Mouse (Mus musculus) embryonic facial prominence, embryonic 10.5 days (tissue): ENCODE results near the gene Sparc. TPM values are rescaled to one million over a fixed set of nuclear protein-coding genes. Genes with fewer than 3 reads are reported as not detected.

Source experiments
- DNase-seq: peaks from one replicate; pipeline ENCODE4 v3.0.0-alpha.2; 2017; ENCODE audit warnings: low spot score
- H3K27ac ChIP-seq: fragments of 300-500 bp; sonication (generic); replicated peaks from 2 replicates; pipeline ENCODE4 v1.5.1; 2016; ENCODE audit warnings: mild to moderate bottlenecking
- H3K27me3 ChIP-seq: fragments of 300-500 bp; sonication (generic); replicated peaks from 2 replicates; pipeline ENCODE4 v1.6.1; 2016; ENCODE audit warnings: low read depth, mild to moderate bottlenecking; ENCODE audit not compliant: poor library complexity, severe bottlenecking
- H3K36me3 ChIP-seq: fragments of 300-500 bp; sonication (generic); replicated peaks from 2 replicates; pipeline ENCODE4 v1.6.1; 2016; ENCODE audit warnings: mild to moderate bottlenecking, moderate library complexity
- H3K4me1 ChIP-seq: fragments of 300-500 bp; sonication (generic); 2 replicates; pipeline ENCODE4 v1.6.1; 2016
- H3K4me3 ChIP-seq: fragments of 300-500 bp; sonication (generic); 2 replicates; pipeline ENCODE4 v1.5.1; 2016; ENCODE audit warnings: mild to moderate bottlenecking, moderate library complexity
- H3K9me3 ChIP-seq: fragments of 300-500 bp; sonication (generic); 2 replicates; pipeline ENCODE4 v1.6.1; 2016; ENCODE audit warnings: mild to moderate bottlenecking
- WGBS: fragments of 180-500 bp; shearing (Covaris S2); methylation state at CpG from one replicate; pipeline ENCODE4 v1.1.7; 2016; 5-methylcytosine and 5-hydroxymethylcytosine counted together
- polyA plus RNA-seq: library from polyadenylated mRNA; unstranded; fragments of >200 nt; fragmentation: Nextera tagmentation; extraction: Ambion mirVana; gene quantifications from 2 replicates; pipeline ENCODE4 v1.2.1, GENCODE M21; 2016

The Sparc gene
- polyA plus RNA-seq, 1 experiment from 2014 or later: 310 TPM

GRCm38 (mm10) chr11:55413416-55413796, 9.6 kb downstream of the Sparc start:
- Histone ChIP-seq H3K4me3 (no peak overlapping the region), H3K27me3 (no peaks in the 10 kb centered on the region)

GRCm38 (mm10) chr11:55412680-55413415, 10.1 kb downstream of the Sparc start:
- WGBS: 91% methylated on average over 10 of the region's 10 CpGs
- H3K27me3 ChIP-seq: no peaks in the 10 kb centered on the region
- no peak overlapping the region for H3K4me3 ChIP-seq
- H3K36me3 ChIP-seq: peaks cover 46% of the 10 kb centered on the region
- H3K27ac ChIP-seq: no peak overlapping the region
- 0 out of 2 replicates have a peak, but pooled peaks cover 1% of the 10 kb centered on the region for H3K9me3 ChIP-seq
- DNase-seq: no peak
- H3K4me1 ChIP-seq: peaks cover 27% of the 10 kb centered on the region

More at GRCm38 (mm10) chr11:55413416-55413796, 9.6 kb downstream of the Sparc start:
- Histone ChIP-seq H3K4me1 (peaks cover 32% of the 10 kb centered on the region), H3K27ac (no peak overlapping the region), H3K9me3 (no peaks in the 10 kb centered on the region), H3K36me3 (peaks cover 41% of the 10 kb centered on the region)
- 90% methylated on average over 2 of the region's 2 CpGs for WGBS
- no peak for DNase-seq

- no peaks in the 10 kb centered on the region for H3K27me3 ChIP-seq
- H3K9me3 ChIP-seq: peaks cover 5% of the 10 kb centered on the region; the same call in 1 of the 2 replicates
- DNase-seq: no peak
- peaks cover 54% of the 10 kb centered on the region for H3K36me3 ChIP-seq
- H3K4me3 ChIP-seq: no peak overlapping the region
- H3K27ac ChIP-seq: no peak overlapping the region
- WGBS: 82% methylated on average over 7 of the region's 7 CpGs
- H3K4me1 ChIP-seq: peaks cover 19% of the 10 kb centered on the region
Observed at GRCm38 (mm10) chr11:55412034-55412433, 10.9 kb downstream of the Sparc start.

- H3K4me3 ChIP-seq: no peak overlapping the region
- peaks cover 6% of the 10 kb centered on the region; the same call in 1 of the 2 replicates for H3K9me3 ChIP-seq
- WGBS: 54% methylated on average over 3 of the region's 3 CpGs
- peaks cover 70% of the 10 kb centered on the region for H3K36me3 ChIP-seq
- peak overlapping the region; percentile 11; the same call in 1 of the 2 replicates for H3K27ac ChIP-seq
- DNase-seq: no peak
- H3K4me1 ChIP-seq: peaks cover 16% of the 10 kb centered on the region
- no peaks in the 10 kb centered on the region for H3K27me3 ChIP-seq
Observed at GRCm38 (mm10) chr11:55410502-55410901, 12.5 kb downstream of the Sparc start.

- no peak for DNase-seq
- H3K9me3 ChIP-seq: peaks cover 6% of the 10 kb centered on the region; the same call in 1 of the 2 replicates
- 91% methylated on average over 3 of the region's 3 CpGs for WGBS
- no peak overlapping the region for H3K27ac ChIP-seq
- H3K36me3 ChIP-seq: peaks cover 75% of the 10 kb centered on the region
- no peaks in the 10 kb centered on the region for H3K27me3 ChIP-seq
- H3K4me3 ChIP-seq: no peak overlapping the region
- H3K4me1 ChIP-seq: peaks cover 12% of the 10 kb centered on the region
Observed at GRCm38 (mm10) chr11:55410005-55410404, 13.0 kb downstream of the Sparc start.

GRCm38 (mm10) chr11:55407133-55407532, 15.8 kb downstream of the Sparc start:
- WGBS: 95% methylated on average over 4 of the region's 4 CpGs
- Histone ChIP-seq H3K27ac (no peak overlapping the region), H3K27me3 (no peaks in the 10 kb centered on the region), H3K4me3 (no peak overlapping the region), H3K36me3 (peaks cover 86% of the 10 kb centered on the region), H3K9me3 (peaks cover 6% of the 10 kb centered on the region; the same call in 1 of the 2 replicates), H3K4me1 (peaks cover 10% of the 10 kb centered on the region)
- no peak for DNase-seq

- H3K27ac ChIP-seq: peak overlapping the region; percentile 32; the same call in 1 of the 2 replicates
- peak; percentile 38 for DNase-seq
- H3K9me3 ChIP-seq: peaks cover 6% of the 10 kb centered on the region; the same call in 1 of the 2 replicates
- H3K36me3 ChIP-seq: peaks cover 99% of the 10 kb centered on the region
- H3K4me1 ChIP-seq: peaks cover 9% of the 10 kb centered on the region; the same call in 1 of the 2 replicates
- WGBS: 59% methylated on average over 8 of the region's 8 CpGs
- no peak overlapping the region for H3K4me3 ChIP-seq
- H3K27me3 ChIP-seq: no peaks in the 10 kb centered on the region
Observed at GRCm38 (mm10) chr11:55405601-55406469, 17.1 kb downstream of the Sparc start.

GRCm38 (mm10) chr11:55404659-55405457, 18.1 kb downstream of the Sparc start:
- Histone ChIP-seq H3K36me3 (peaks cover 97% of the 10 kb centered on the region), H3K4me3 (no peak overlapping the region), H3K27ac (peak overlapping the region; percentile 32; the same call in 1 of the 2 replicates), H3K27me3 (no peaks in the 10 kb centered on the region), H3K4me1 (0 out of 2 replicates have a peak, but pooled peaks cover 3% of the 10 kb centered on the region), H3K9me3 (peaks cover 6% of the 10 kb centered on the region; the same call in 1 of the 2 replicates)
- WGBS: 88% methylated on average over 9 of the region's 9 CpGs
- no peak for DNase-seq

- no peaks in the 10 kb centered on the region for H3K9me3 ChIP-seq
- WGBS: 92% methylated on average over 2 of the region's 2 CpGs
- no peaks in the 10 kb centered on the region for H3K27me3 ChIP-seq
- no peaks in the 10 kb centered on the region for H3K4me1 ChIP-seq
- no peak overlapping the region for H3K4me3 ChIP-seq
- DNase-seq: no peak
- no peak overlapping the region for H3K27ac ChIP-seq
- H3K36me3 ChIP-seq: peaks cover 92% of the 10 kb centered on the region
Observed at GRCm38 (mm10) chr11:55400863-55401262, 22.1 kb downstream of the Sparc start.

GRCm38 (mm10) chr11:55398371-55398770, 24.6 kb downstream of the Sparc start:
- Histone ChIP-seq H3K27ac (no peak overlapping the region), H3K27me3 (no peaks in the 10 kb centered on the region), H3K4me1 (no peaks in the 10 kb centered on the region), H3K9me3 (no peaks in the 10 kb centered on the region), H3K36me3 (peaks cover 84% of the 10 kb centered on the region), H3K4me3 (no peak overlapping the region)
- no peak for DNase-seq
- WGBS: 93% methylated on average over 8 of the region's 8 CpGs

GRCm38 (mm10) chr11:55397441-55397840, 25.5 kb downstream of the Sparc start:
- Histone ChIP-seq H3K27me3 (no peaks in the 10 kb centered on the region), H3K27ac (no peak overlapping the region), H3K4me1 (peaks cover 2% of the 10 kb centered on the region; the same call in 1 of the 2 replicates), H3K36me3 (peaks cover 75% of the 10 kb centered on the region), H3K9me3 (no peaks in the 10 kb centered on the region), H3K4me3 (no peak overlapping the region)
- DNase-seq: no peak
- WGBS: 88% methylated on average over 9 of the region's 9 CpGs

GRCm38 (mm10) chr11:55397036-55397435, 25.9 kb downstream of the Sparc start:
- Histone ChIP-seq H3K27ac (no peak overlapping the region), H3K36me3 (peaks cover 71% of the 10 kb centered on the region)
- WGBS: 83% methylated on average over 2 of the region's 2 CpGs

More at GRCm38 (mm10) chr11:55397036-55397435, 25.9 kb downstream of the Sparc start:
- Histone ChIP-seq H3K27me3 (no peaks in the 10 kb centered on the region), H3K4me1 (peaks cover 5% of the 10 kb centered on the region; the same call in 1 of the 2 replicates), H3K4me3 (no peak overlapping the region), H3K9me3 (no peaks in the 10 kb centered on the region)
- DNase-seq: no peak
